Mouse (Mus musculus) monocyte, adult 5-6 weeks (primary cell): ENCODE measurements around the gene Gne. TPM values are rescaled to one million over a fixed set of nuclear protein-coding genes. Genes with fewer than 3 reads are reported as not detected.

Experiments
- ATAC-seq: fragments of 153-309, 156-312 bp; replicated peaks from 2 replicates; pipeline ENCODE4 v1.8.0; 2017; ENCODE audit warnings: mild to moderate bottlenecking; ENCODE audit not compliant: low TSS enrichment, insufficient number of reproducible peaks, severe bottlenecking, poor library complexity, low FRiP score
- total RNA-seq: library from RNA; stranded (forward); fragments of 200-1000, 200-491, 200-594 nt; gene quantifications from 3 replicates; pipeline ENCODE4 v1.2.3, GENCODE M21; 2017

Gene Gne
- total RNA-seq, 1 experiment from 2014 or later, result 24.4 TPM

- ATAC-seq, result no peak
These were observed 79.9 kb downstream of the Gne start, which contains the start of gene Clta for GRCm38 (mm10) chr4:44004126-44004525. Gene Clta, plus strand, starts transcription at chr4:44004452.

GRCm38 (mm10) chr4:44003622-44004021 lies 80.4 kb downstream of the Gne start:
- ATAC-seq, result no peak

GRCm38 (mm10) chr4:43994342-43994741 lies 89.6 kb downstream of the Gne start:
- ATAC-seq, result no peak

GRCm38 (mm10) chr4:43993072-43993471 lies 90.9 kb downstream of the Gne start:
- no peak for ATAC-seq

- no peak for ATAC-seq
These were observed 95.0 kb downstream of the Gne start for GRCm38 (mm10) chr4:43988976-43989375.

- ATAC-seq, result no peak
These were observed 99.7 kb downstream of the Gne start for GRCm38 (mm10) chr4:43984326-43984725.

Other genes with a start within 250 kb of the Gne start
- not detected in 3 replicates for gene Olfr157, start 244.0 kb downstream of the Gne start, total RNA-seq
- not detected in 3 replicates for gene Olfr155, start 232.6 kb downstream of the Gne start, total RNA-seq
- gene Reck, start 208.6 kb downstream of the Gne start, total RNA-seq, result 0.38 to 6.1 TPM (median 4.6 TPM) in 3 replicates
- gene Glipr2, start 126.8 kb downstream of the Gne start, total RNA-seq, result 116 to 119 TPM (median 118 TPM) in 3 replicates
- 0.39 TPM in 1 of 3 replicates, not detected in the others for gene Ccin, start 100.7 kb downstream of the Gne start, total RNA-seq
- 320 to 466 TPM (median 446 TPM) in 3 replicates for gene Clta, start 79.7 kb downstream of the Gne start, total RNA-seq
- 38.0 to 62.4 TPM (median 46.1 TPM) in 3 replicates for gene Rnf38, start 149.6 kb upstream of the Gne start, total RNA-seq
- gene Melk, start 216.7 kb upstream of the Gne start, total RNA-seq, result 0.48 to 1.2 TPM in 2 of 3 replicates, not detected in the other